Mouse (Mus musculus): Measurements from ENCODE around the gene Tnfrsf25. TPM values are rescaled to one million over a fixed set of nuclear protein-coding genes. Genes with fewer than 3 reads are reported as not detected.

Gene Tnfrsf25
- total and polyA plus RNA-seq, 3 experiments = 1.5 TPM; not detected in 2

DNA sequence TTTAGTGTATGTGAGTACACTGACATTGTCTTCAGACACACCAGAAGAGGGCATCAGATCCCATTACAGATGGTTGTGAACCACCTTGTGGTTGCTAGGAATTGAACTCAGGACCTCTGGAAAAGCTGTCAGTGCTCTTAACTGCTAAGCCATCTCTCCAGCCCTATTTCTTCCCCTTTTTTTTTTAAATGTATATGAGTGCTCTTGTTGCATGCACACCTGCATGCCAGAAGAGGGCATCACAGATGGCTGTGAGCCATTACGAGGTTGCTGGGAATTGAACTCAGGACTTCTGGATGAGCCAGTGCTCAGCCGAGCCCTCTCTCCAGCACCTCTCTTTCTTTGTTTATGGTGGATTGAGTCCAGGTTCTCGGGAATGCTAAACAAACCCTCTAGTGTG lies 6.2 kb upstream of the Tnfrsf25 start:
- in situ Hi-C loops (cut with MboI; ENCODE audit: low pct_ligation_motif_present, low pct_unique_long_range_greater_than_20kb, low sequenced_read_pairs) = no loop called here
- Histone ChIP-seq H3K4me3 (replicated peaks in 1 of 3; ENCODE audit: low read depth in 2 of 3, low read length in 2 of 3, poor library complexity in 1 of 3) (no peak overlapping the region), H3K27me3 (replicated peaks) (peaks cover 65% of the 10 kb centered on the region), H3K79me2 (replicated peaks; ENCODE audit: control insufficient read depth, extremely low read depth, insufficient read depth, poor library complexity, severe bottlenecking) (no peaks in the 10 kb centered on the region), H3K27ac (ENCODE audit: insufficient read depth, low read depth) (no peak overlapping the region), H3K36me3 (replicated peaks in 1 of 2; ENCODE audit: control insufficient read depth in 1 of 2, insufficient read depth in 1 of 2, low read length in 1 of 2) (peaks cover 0 to 3% of the 10 kb centered on the region in 2 experiments), H3K9ac (ENCODE audit: insufficient read depth, low read depth) (no peak overlapping the region), H3K4me2 (ENCODE audit: insufficient read depth, low read depth, poor library complexity, severe bottlenecking) (no peak overlapping the region), H3K9me3 (replicated peaks; ENCODE audit: low read length) (peaks cover 8% of the 10 kb centered on the region), H3K4me1 (ENCODE audit: control insufficient read depth in 1 of 2, insufficient read depth in 2 of 2) (0 out of 4 replicates have a peak, but pooled peaks cover 0 to 6% of the 10 kb centered on the region in 2 experiments)
- no peak for DNase-seq (ENCODE audit: extremely low read depth)
- TF ChIP-seq SIN3A (IDR thresholded peaks at IDR 0.05; ENCODE audit: low read length) = no peak
- TF ChIP-seq CTCF (conservative IDR thresholded peaks at IDR 0.05 in 1 of 2, IDR thresholded peaks at IDR 0.05 in 1 of 2; ENCODE audit: low read depth in 2 of 2, low read length in 2 of 2) = peak in 1 of 2 experiments; percentile 18; a peak in 2 of 4 replicates
- no peak for TF ChIP-seq PAX5 (IDR thresholded peaks at IDR 0.05; ENCODE audit: low read length)
- TF ChIP-seq MAX (IDR thresholded peaks at IDR 0.05; ENCODE audit: low read length) = no peak
- no peak for TF ChIP-seq MAFK (IDR thresholded peaks at IDR 0.05; ENCODE audit: insufficient replicate concordance, low read length)
- TF ChIP-seq POLR2AphosphoS2 (IDR thresholded peaks at IDR 0.05; ENCODE audit: low read depth, low read length) = no peak
- peak; percentile 22; the same call in 1 of the 2 replicates for TF ChIP-seq ZNF384 (IDR thresholded peaks at IDR 0.05; ENCODE audit: low read depth, low read length)
- dilution Hi-C loops (cut with MboI; ENCODE audit: extremely low pct_ligation_motif_present, extremely low pct_unique_long_range_greater_than_20kb, low sequenced_read_pairs) = no loop called here

DNA sequence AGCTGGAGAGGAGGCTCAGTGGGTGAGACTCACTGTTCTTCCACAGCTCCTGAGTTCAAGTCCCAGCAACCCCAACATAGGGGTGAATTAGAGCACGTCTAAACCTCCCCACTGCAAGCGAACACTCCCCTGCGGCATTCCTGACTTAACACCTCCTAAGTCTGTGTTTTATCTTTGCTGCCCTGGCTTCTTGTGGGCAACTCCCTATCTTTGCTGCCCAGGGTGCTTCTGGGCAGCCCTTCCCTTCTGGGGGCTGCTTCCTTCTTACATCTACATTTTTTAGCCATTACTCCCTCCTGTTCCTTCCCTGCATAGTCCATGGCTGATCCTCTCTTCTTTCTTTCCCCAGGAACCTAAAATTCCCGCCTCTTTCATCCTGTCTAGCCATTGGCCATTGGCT lies 5.0 kb upstream of the Tnfrsf25 start:
- H3K79me2 ChIP-seq (replicated peaks; ENCODE audit: control insufficient read depth, extremely low read depth, insufficient read depth, poor library complexity, severe bottlenecking) = no peaks in the 10 kb centered on the region
- peaks cover 1 to 10% of the 10 kb centered on the region in 2 experiments for H3K4me1 ChIP-seq (ENCODE audit: control insufficient read depth in 1 of 2, insufficient read depth in 2 of 2)
- H3K4me3 ChIP-seq (replicated peaks in 1 of 3; ENCODE audit: low read depth in 2 of 3, low read length in 2 of 3, poor library complexity in 1 of 3) = no peak overlapping the region
- H3K36me3 ChIP-seq (replicated peaks in 1 of 2; ENCODE audit: control insufficient read depth in 1 of 2, insufficient read depth in 1 of 2, low read length in 1 of 2) = peaks cover 0 to 3% of the 10 kb centered on the region in 2 experiments
- in situ Hi-C loops (cut with MboI; ENCODE audit: low pct_ligation_motif_present, low pct_unique_long_range_greater_than_20kb, low sequenced_read_pairs) = no loop called here
- dilution Hi-C loops (cut with MboI; ENCODE audit: extremely low pct_ligation_motif_present, extremely low pct_unique_long_range_greater_than_20kb, low sequenced_read_pairs) = no loop called here
- no peak for TF ChIP-seq JUN (IDR thresholded peaks at IDR 0.05; ENCODE audit: insufficient read depth, low read depth, low read length)
- TF ChIP-seq POLR2AphosphoS2 (IDR thresholded peaks at IDR 0.05; ENCODE audit: low read depth, low read length) = no peak
- TF ChIP-seq ELF1 (IDR thresholded peaks at IDR 0.05; ENCODE audit: low read depth, low read length) = no peak
- TF ChIP-seq ETS1 (conservative IDR thresholded peaks at IDR 0.05; ENCODE audit: low read depth, low read length) = no peak
- TF ChIP-seq IRF4 (IDR thresholded peaks at IDR 0.05; ENCODE audit: low read depth, low read length) = no peak
- TF ChIP-seq POLR2A (IDR thresholded peaks at IDR 0.05; ENCODE audit: low read depth, low read length) = no peak
- TF ChIP-seq ZC3H11A (IDR thresholded peaks at IDR 0.05; ENCODE audit: low read depth, low read length) = no peak
- no peak for TF ChIP-seq EP300 (IDR thresholded peaks at IDR 0.05; ENCODE audit: low read length)
- TF ChIP-seq MAZ (IDR thresholded peaks at IDR 0.05; ENCODE audit: low read depth, low read length) = no peak
- TF ChIP-seq ZMIZ1 (IDR thresholded peaks at IDR 0.05; ENCODE audit: low read depth, low read length) = no peak
- H3K9me3 ChIP-seq (replicated peaks; ENCODE audit: low read length) = peaks cover 8% of the 10 kb centered on the region
- no peak overlapping the region for H3K4me2 ChIP-seq (ENCODE audit: insufficient read depth, low read depth, poor library complexity, severe bottlenecking)
- no peak for DNase-seq (ENCODE audit: extremely low read depth)
- H3K27ac ChIP-seq (ENCODE audit: insufficient read depth, low read depth) = no peak overlapping the region
- H3K9ac ChIP-seq (ENCODE audit: insufficient read depth, low read depth) = no peak overlapping the region
- H3K27me3 ChIP-seq (replicated peaks) = peaks cover 71% of the 10 kb centered on the region
